Mouse (Mus musculus) gastrocnemius, postnatal 36 days (tissue): ENCODE data around the gene Fbxo31. TPM values are rescaled to one million over a fixed set of nuclear protein-coding genes. Genes with fewer than 3 reads are reported as not detected.

Experiments used
- DNase-seq, 2 experiments: peaks; one replicate each; pipeline ENCODE4 v3.0.0; 2022
- intact Hi-C: fragments of 180-260 bp; cut with DNase I; formaldehyde crosslinking; loops from one replicate; pipeline ENCODE4 v1.15.1; 2025
- total RNA-seq, 2 experiments: library from RNA; stranded (reverse); gene quantifications; 2 replicates each; pipeline ENCODE4 v1.2.3; 2021

Gene Fbxo31
- total RNA-seq, 2 experiments from 2014 or later = 100 to 124 TPM

- peak in 1 of 2 experiments; percentile 2 for DNase-seq
- intact Hi-C loops = no loop called here
These were observed 20.1 kb downstream of the Fbxo31 start for GRCm38 (mm10) chr8:121558538-121558937.

GRCm38 (mm10) chr8:121557746-121558145 lies 20.9 kb downstream of the Fbxo31 start:
- intact Hi-C loops = no loop called here
- peak in 1 of 2 experiments; percentile 2 for DNase-seq

GRCm38 (mm10) chr8:121553831-121554475 lies 24.7 kb downstream of the Fbxo31 start:
- DNase-seq = peak in 1 of 2 experiments; percentile 24
- intact Hi-C loops = no loop called here

GRCm38 (mm10) chr8:121552506-121552905 lies 26.1 kb downstream of the Fbxo31 start:
- intact Hi-C loops = no loop called here
- peak in 1 of 2 experiments; percentile 1 for DNase-seq

DNA sequence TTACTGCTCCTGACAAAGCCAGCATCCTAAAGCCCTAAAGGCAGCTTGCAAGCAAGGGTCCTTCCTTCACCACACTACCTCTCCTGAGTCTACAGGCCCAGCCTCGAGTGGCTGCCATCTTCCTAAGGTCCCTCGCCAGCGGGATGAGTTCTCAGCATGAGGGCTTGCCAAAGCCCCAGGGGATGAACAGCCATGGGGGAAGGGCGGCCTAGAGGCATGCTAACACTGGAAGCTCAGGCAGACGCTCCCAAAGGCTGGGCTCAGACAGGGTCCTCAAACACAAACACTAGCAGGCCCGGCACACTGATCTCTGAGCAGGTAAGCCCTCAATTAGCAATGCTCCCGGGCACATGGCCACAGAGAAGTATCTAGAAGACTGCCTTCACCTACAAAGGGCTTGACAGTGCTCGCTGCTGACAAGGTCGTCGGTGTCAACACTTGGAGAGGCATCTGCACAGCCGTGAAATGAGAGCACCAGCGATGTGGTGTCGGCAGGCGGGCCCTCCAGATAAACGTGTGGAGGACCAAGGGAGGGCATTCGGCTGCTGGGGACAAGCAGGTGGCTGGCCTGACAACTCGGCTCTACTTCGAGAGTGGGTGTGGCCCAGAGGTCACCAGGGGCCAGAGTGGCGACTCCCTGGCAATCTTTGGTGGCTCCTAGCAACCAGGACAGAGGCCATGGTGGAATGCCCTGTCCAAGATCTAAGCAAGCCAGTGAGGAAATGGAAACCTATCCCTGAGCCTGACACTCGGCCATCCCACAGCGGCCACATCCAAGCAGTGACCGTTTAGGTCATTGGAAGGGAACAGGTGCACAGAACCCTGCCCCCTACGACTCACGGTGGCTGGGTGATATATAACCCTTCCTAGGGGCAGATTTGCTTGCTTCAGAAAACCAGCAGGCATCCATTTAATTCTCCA lies 27.3 kb downstream of the Fbxo31 start:
- intact Hi-C loops = no loop called here
- peak; percentile 57 to 63 for DNase-seq

DNA sequence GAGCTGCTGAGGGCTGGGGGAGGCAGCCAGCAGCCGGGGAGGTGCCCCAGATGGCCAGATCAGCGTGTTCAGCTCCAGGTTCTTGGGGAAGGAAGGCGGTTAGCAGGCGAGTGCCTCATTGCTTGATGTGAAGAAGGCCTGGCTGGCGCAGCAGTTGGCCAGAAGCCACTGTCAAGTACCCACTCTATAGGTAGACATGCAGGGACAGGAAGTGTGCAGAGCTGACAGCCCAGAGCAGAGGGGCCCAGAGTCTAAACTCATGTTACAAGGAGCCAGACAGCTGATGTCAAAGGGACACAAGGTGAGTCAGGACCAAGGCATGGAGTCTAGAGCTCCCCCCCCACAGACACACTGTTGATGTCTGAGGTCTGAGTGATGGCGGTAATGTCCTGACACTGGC lies 28.6 kb downstream of the Fbxo31 start:
- intact Hi-C loops = no loop called here

DNA sequence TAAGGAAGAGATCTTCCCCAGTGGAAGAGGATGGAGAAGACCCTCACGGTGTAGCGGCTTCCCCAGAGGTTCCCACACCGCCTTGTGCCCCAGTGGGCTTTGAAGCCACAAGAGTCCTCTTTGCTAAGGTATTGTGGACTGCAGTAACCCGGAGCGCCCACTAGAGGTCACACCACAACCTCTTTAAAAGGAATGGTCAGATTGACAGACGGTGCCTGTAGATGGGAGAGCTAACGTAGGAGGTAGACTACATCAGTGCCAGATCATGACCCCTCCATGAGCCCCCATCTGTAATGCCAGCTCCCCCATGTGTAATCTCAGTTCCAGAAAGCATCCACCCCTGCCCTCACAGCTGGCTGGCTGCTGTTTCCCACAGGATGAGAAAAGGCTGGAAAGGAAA lies 31.5 kb downstream of the Fbxo31 start:
- intact Hi-C loops = loop anchor here (2.0 to 5.0 kb wide), 3 partner anchors 38 to 140 kb away; no protein-coding TSS in a partner anchor
- peak; percentile 62 to 70 for DNase-seq

More for the DNA sequence above, 28.6 kb downstream of the Fbxo31 start:
- DNase-seq = peak in 1 of 2 experiments; percentile 3

GRCm38 (mm10) chr8:121544936-121545335 lies 33.7 kb downstream of the Fbxo31 start:
- no peak for DNase-seq
- intact Hi-C loops = loop anchor here (5.0 kb wide), 1 partner anchor 142 kb away; no protein-coding TSS in a partner anchor

GRCm38 (mm10) chr8:121544276-121544785 lies 34.3 kb downstream of the Fbxo31 start, which contains the start of gene 1700018B08Rik:
TSS of gene 1700018B08Rik (minus strand) at chr8:121544320.
- intact Hi-C loops = no loop called here
- DNase-seq = no peak

GRCm38 (mm10) chr8:121542901-121543300 lies 35.7 kb downstream of the Fbxo31 start:
- intact Hi-C loops = no loop called here
- no peak for DNase-seq

GRCm38 (mm10) chr8:121541862-121542261 lies 36.7 kb downstream of the Fbxo31 start:
- intact Hi-C loops = no loop called here
- DNase-seq = no peak

- intact Hi-C loops = no loop called here
- no peak for DNase-seq
These were observed 46.2 kb downstream of the Fbxo31 start for GRCm38 (mm10) chr8:121532381-121532780.

- no peak for DNase-seq
- intact Hi-C loops = no loop called here
These were observed 48.0 kb downstream of the Fbxo31 start for GRCm38 (mm10) chr8:121530639-121531038.

DNA sequence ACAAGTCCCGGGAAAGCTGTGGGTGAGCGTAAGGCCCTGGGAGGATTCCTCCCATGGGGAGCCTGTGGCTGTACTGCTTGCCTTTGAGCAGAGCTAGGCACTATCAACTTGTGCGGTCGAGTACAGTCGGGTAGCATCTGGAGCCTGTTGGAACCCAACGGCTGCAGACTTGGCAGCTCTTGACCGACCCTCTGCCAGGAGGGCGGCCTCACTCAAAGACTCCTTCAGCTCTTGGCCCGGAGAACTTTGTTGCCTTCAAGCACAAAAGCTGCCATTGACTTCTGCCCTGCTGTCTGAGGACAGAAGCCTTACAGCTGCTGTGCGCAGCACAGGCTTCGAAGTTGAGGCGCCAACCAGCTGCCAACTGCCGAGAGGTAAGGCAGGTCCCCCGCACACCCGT lies 49.8 kb downstream of the Fbxo31 start:
- intact Hi-C loops = no loop called here
- no peak for DNase-seq

DNA sequence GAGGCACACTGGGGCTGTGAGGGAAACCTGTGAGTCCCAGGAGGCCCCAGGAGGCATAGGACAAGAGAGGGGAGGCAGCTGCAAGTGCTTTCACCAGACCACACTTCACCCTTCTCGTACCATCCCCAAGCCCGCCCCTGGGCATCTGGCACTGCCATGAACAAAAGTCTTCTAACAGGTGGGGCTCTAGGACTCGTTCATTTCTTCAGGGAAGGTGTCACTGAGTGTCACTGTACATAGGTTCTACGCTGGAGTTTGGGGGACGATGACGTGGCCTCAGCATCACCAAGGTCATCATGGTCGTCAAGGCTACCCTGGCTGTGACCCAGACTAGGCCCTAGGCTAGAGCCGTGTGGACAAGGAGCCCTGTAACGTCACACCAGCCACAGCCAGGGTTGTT lies 50.9 kb downstream of the Fbxo31 start:
- DNase-seq = no peak
- intact Hi-C loops = no loop called here

DNA sequence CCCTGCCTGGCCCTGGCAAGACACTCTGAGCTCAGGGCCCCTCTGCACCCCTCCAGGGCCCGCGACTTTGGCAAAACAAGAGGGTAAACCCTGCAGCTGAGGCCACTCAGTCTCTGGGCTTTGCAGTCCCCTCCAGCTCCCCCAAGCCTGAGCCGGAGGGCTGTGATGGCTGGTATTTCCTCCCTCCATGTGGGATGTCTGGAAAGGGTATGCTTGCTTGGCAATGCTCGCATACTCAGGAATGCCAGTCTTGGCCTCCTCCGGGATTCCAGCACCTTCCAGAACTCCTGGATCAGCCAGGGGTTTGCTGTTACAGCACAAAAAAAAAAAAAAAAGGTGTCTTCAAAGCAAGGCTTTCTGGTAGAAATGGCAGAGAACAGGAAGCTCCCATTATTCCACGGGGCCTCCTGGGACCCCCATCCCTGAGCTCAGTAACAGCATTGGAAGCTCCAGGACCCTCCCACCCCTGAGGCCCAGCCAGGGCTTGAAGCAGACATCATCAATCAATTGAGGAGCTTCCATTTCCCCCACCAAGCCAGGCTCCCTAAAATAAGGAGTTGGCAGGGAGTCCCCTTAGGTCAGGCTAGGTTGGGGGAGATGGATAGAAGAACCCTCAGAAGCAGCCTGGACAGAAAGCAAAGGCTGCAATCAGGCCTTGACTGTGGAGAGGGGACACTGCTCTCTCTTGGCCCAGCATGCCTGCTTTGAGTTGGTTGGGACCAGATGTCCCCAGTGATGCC lies 51.6 kb downstream of the Fbxo31 start:
- no peak for DNase-seq
- intact Hi-C loops = no loop called here

DNA sequence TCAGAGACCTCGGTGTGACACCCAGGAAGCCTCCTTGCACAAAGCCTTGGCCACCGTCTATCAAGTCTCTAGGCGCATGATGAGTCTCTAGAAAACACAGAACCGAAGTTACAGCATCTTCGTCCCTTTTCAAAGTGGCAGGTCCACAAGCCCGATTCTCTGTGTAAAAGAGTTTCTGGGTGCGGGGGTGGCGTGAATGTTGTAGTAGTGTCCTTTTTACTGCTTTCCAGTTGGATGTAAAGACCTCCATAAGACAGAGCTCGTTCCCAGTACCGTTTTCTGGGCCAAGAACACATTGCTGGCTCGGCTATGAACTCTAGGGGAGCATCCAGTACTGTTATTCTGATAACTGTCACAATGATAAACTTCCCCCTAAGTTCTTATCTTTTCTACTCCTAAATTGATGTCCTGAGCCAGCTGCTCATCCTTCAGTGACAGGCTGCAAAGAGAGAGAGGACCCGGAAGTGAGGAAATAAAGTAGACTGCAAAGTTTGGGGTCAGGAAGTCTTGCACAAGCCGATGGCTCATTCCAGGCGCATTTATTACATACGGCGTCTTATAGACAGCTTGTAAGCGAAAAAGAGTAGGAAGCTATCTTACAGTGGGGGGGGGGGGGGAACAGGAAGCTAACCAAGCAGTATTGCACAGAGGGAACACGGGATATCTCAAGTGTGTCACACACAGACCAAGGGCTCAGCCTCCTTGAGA lies 53.3 kb downstream of the Fbxo31 start:
- DNase-seq = no peak
- intact Hi-C loops = no loop called here

DNA sequence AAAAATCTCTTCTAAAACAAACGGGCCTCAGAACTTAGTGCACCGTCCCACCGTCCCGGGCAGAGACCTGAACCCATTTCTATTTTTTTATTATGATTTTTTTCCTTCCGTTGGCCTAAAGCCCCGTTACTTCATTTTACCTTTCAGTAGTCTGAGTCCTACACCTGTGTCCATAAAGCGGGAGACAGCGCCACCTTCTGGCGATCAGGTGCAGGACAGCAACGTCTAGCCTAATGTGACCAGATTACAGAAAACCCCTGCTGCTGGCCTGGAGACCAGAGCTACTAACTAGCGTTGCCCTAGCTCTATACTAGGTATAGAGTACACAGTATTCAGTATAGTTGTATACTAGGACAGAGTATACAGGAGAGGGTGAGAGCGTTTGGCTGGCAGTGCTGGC lies 65.2 kb downstream of the Fbxo31 start:
- intact Hi-C loops = loop anchor here (2.0 to 5.0 kb wide), 2 partner anchors 116 to 401 kb away; no protein-coding TSS in a partner anchor
- peak; percentile 71 to 72 for DNase-seq

DNA sequence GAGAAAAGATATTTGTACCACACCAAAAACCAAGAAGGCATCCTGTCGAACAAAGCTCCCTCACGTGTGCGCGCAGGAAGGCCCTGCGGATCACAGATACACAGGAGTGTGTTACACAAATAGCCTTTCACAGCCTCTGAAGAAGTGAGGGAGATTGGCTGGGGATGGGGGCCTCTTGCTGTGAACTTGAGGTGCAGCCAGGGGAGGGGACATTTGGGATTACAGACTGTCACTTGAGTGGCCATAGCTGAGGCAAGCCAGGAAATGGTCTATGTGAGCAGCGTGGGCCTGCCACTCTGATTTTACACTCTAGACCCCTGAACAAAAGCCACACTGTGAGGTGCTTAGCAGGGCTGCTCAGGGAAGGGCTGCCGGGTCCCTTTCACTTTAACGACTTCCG lies 66.9 kb downstream of the Fbxo31 start:
- intact Hi-C loops = loop anchor here (2.0 to 5.0 kb wide), 2 partner anchors 114 to 399 kb away; no protein-coding TSS in a partner anchor
- DNase-seq = no peak
